ENCODE assay signal across 7 mouse cellular contexts in the genomic region with DNA sequence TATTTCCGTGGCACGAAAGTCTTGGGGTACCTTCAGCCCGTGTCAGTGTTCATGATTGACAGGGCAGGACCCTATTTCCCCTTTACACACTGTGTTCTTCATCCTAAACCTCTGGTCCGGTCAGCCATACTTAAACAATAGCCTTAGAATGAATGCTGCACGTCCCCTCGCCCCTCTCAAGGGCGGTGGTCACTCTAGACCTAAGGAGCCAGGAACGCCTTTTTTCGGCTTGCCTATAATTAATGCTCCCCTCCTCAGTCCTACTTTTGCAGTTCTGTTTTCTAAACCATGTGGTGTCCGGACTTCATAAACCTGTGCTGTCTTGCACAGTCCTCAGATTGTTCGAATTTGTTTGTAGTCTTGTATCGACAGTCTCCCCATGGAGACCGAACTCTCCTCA. TPM values are rescaled to one million over a fixed set of nuclear protein-coding genes. Genes with fewer than 3 reads are reported as not detected.
DNase-seq lines count a peak whose midpoint lies in the region; ATAC-seq and TF ChIP-seq lines count a peak whose summit lies in the region.

No protein-coding gene starts in this region.

- DNase-seq in lung, postnatal 10 days: no peak
- no peak for DNase-seq in forebrain, postnatal 0 days
- no peak for DNase-seq in lung, postnatal 14 days
- no peak for DNase-seq in kidney, adult 2 months

- WGBS in lung, embryonic 16.5 days: 27% methylated on average over 13 of the region's 13 CpGs
- WGBS in forebrain, postnatal 0 days: 41% methylated on average over 13 of the region's 13 CpGs
- 37% methylated on average over 13 of the region's 13 CpGs for whole genome bisulfite sequencing in limb, embryonic 15.5 days
- WGBS in stomach, embryonic 15.5 days: 32% methylated on average over 13 of the region's 13 CpGs
- WGBS in kidney, adult 2 months: 58% methylated on average over 13 of the region's 13 CpGs

- H3K4me2 ChIP-seq in lung, embryonic 16.5 days (ENCODE audit: low read depth, low read length): peak overlapping the region; percentile 77
- peak overlapping the region; percentile 67 for H3K4me2 ChIP-seq in forebrain, postnatal 0 days (ENCODE audit: low read depth)
- H3K4me2 ChIP-seq in limb, embryonic 15.5 days: peak overlapping the region; percentile 55; the same call in 1 of the 2 replicates
- peak overlapping the region; percentile 76 for H3K4me2 ChIP-seq in stomach, embryonic 15.5 days

- peak overlapping the region; percentile 99 for H3K9ac ChIP-seq in lung, embryonic 16.5 days (ENCODE audit: low read length)
- H3K9ac ChIP-seq in forebrain, postnatal 0 days: peak overlapping the region; percentile 100; the same call in 1 of the 2 replicates
- H3K9ac ChIP-seq in limb, embryonic 15.5 days: no peak overlapping the region
- H3K9ac ChIP-seq in stomach, embryonic 15.5 days: no peak overlapping the region

- H3K27ac ChIP-seq in lung, embryonic 16.5 days (ENCODE audit: low read length): peak overlapping the region; percentile 99; the same call in 1 of the 2 replicates
- peak overlapping the region; percentile 100 for H3K27ac ChIP-seq in forebrain, postnatal 0 days (ENCODE audit: low read depth, low read length)
- H3K27ac ChIP-seq in limb, embryonic 15.5 days: peak overlapping the region; percentile 99
- peak overlapping the region; percentile 100; the same call in 1 of the 2 replicates for H3K27ac ChIP-seq in stomach, embryonic 15.5 days
- H3K27ac ChIP-seq in kidney, adult 2 months (ENCODE audit: insufficient read depth, low read depth, low read length): no peak overlapping the region

- H3K36me3 ChIP-seq in lung, embryonic 16.5 days (ENCODE audit: control insufficient read depth, insufficient read depth, low read length): peaks cover 3% of the 10 kb centered on the region
- peaks cover 4% of the 10 kb centered on the region; the same call in 1 of the 2 replicates for H3K36me3 ChIP-seq in forebrain, postnatal 0 days (ENCODE audit: insufficient read depth)
- peaks cover 13% of the 10 kb centered on the region; the same call in 1 of the 2 replicates for H3K36me3 ChIP-seq in limb, embryonic 15.5 days
- H3K36me3 ChIP-seq in stomach, embryonic 15.5 days: peaks cover under 1% of the 10 kb centered on the region; the same call in 1 of the 2 replicates
- H3K36me3 ChIP-seq in kidney, adult 2 months (ENCODE audit: control insufficient read depth, insufficient read depth, low read length): no peaks in the 10 kb centered on the region; the same call in 1 of the 2 replicates

- H3K4me3 ChIP-seq in lung, embryonic 16.5 days (ENCODE audit: low read length): peak overlapping the region; percentile 87
- H3K4me3 ChIP-seq in forebrain, postnatal 0 days (ENCODE audit: low read depth, low read length): no peak overlapping the region
- peak overlapping the region; percentile 81 for H3K4me3 ChIP-seq in limb, embryonic 15.5 days
- H3K4me3 ChIP-seq in stomach, embryonic 15.5 days (replicated peaks): peak overlapping the region; percentile 89
- H3K4me3 ChIP-seq in kidney, adult 2 months (ENCODE audit: insufficient read depth, low read depth, low read length): no peak overlapping the region

- H3K4me1 ChIP-seq in lung, embryonic 16.5 days (replicated peaks; ENCODE audit: control insufficient read depth, insufficient read depth, low read length): peaks cover 15% of the 10 kb centered on the region
- H3K4me1 ChIP-seq in forebrain, postnatal 0 days (ENCODE audit: insufficient read depth): peaks cover 6% of the 10 kb centered on the region; the same call in 1 of the 2 replicates
- H3K4me1 ChIP-seq in limb, embryonic 15.5 days: peaks cover 27% of the 10 kb centered on the region
- H3K4me1 ChIP-seq in stomach, embryonic 15.5 days: peaks cover 14% of the 10 kb centered on the region
- H3K4me1 ChIP-seq in kidney, adult 2 months (ENCODE audit: control insufficient read depth, insufficient read depth, low read length): peaks cover 6% of the 10 kb centered on the region; the same call in 1 of the 2 replicates

- TF ChIP-seq CTCF in forebrain, postnatal 0 days (IDR thresholded peaks at IDR 0.05; ENCODE audit: low read depth): no peak
- TF ChIP-seq CTCF in kidney, adult 2 months (conservative IDR thresholded peaks at IDR 0.05; ENCODE audit: insufficient read depth, insufficient read length, low read depth, low read length): no peak

- H3K9me3 ChIP-seq in lung, embryonic 16.5 days (ENCODE audit: control insufficient read depth, low read length): no peaks in the 10 kb centered on the region
- H3K9me3 ChIP-seq in forebrain, postnatal 0 days (ENCODE audit: low read length): no peaks in the 10 kb centered on the region
- no peaks in the 10 kb centered on the region for H3K9me3 ChIP-seq in limb, embryonic 15.5 days
- no peaks in the 10 kb centered on the region for H3K9me3 ChIP-seq in stomach, embryonic 15.5 days

- no peak for TF ChIP-seq POLR2A in kidney, adult 2 months (IDR thresholded peaks at IDR 0.05; ENCODE audit: low read depth, low read length)

- no peaks in the 10 kb centered on the region for H3K27me3 ChIP-seq in lung, embryonic 16.5 days (ENCODE audit: control insufficient read depth, insufficient read depth, low read depth, low read length)
- H3K27me3 ChIP-seq in forebrain, postnatal 0 days (ENCODE audit: insufficient read depth, low read length): no peaks in the 10 kb centered on the region
- no peaks in the 10 kb centered on the region for H3K27me3 ChIP-seq in limb, embryonic 15.5 days
- H3K27me3 ChIP-seq in stomach, embryonic 15.5 days (replicated peaks): no peaks in the 10 kb centered on the region
- H3K27me3 ChIP-seq in kidney, adult 2 months (replicated peaks; ENCODE audit: control insufficient read depth, insufficient read depth, low read length): no peaks in the 10 kb centered on the region

- no peak for ATAC-seq in lung, embryonic 16.5 days (ENCODE audit: low read depth)
- ATAC-seq in forebrain, postnatal 0 days: no peak
- no peak for ATAC-seq in limb, embryonic 15.5 days (ENCODE audit: insufficient number of reproducible peaks, low FRiP score, low TSS enrichment, low read depth)
- no peak for ATAC-seq in stomach, embryonic 15.5 days (ENCODE audit: insufficient read depth, low FRiP score, low read depth)

RNA-seq across cellular contexts. Expression of gene Slc38a2, which starts 1.2 kb away (rescaled TPM):
- 143 and 155 TPM in 2 replicates for polyA plus RNA-seq in lung, embryonic 16.5 days (2015; fragmentation: Nextera tagmentation; extraction: Ambion mirVana)
- total RNA-seq in forebrain, postnatal 0 days (2014; rRNA removed): 80.9 and 107 TPM in 2 replicates
- polyA plus RNA-seq in forebrain, postnatal 0 days (2015; fragmentation: Nextera tagmentation; extraction: Ambion mirVana): 69.8 and 78.4 TPM in 2 replicates
- 116 and 117 TPM in 2 replicates for polyA plus RNA-seq in limb, embryonic 15.5 days (2015; fragmentation: Nextera tagmentation; extraction: Ambion mirVana)
- polyA plus RNA-seq in stomach, embryonic 15.5 days (2015; fragmentation: Nextera tagmentation; extraction: Ambion mirVana): 104 and 107 TPM in 2 replicates
- 24.9 and 30.0 TPM in 2 replicates for polyA plus RNA-seq in kidney, adult 2 months (2012; rRNA removed)

RNA-seq across cellular contexts. Expression of gene Slc38a1, which starts 58.1 kb away (rescaled TPM):
- polyA plus RNA-seq in lung, embryonic 16.5 days (2015; fragmentation: Nextera tagmentation; extraction: Ambion mirVana): 47.5 and 48.8 TPM in 2 replicates
- 52.7 and 73.3 TPM in 2 replicates for total RNA-seq in forebrain, postnatal 0 days (2014; rRNA removed)
- polyA plus RNA-seq in forebrain, postnatal 0 days (2015; fragmentation: Nextera tagmentation; extraction: Ambion mirVana): 67.0 and 90.2 TPM in 2 replicates
- 48.0 and 54.0 TPM in 2 replicates for polyA plus RNA-seq in limb, embryonic 15.5 days (2015; fragmentation: Nextera tagmentation; extraction: Ambion mirVana)
- polyA plus RNA-seq in stomach, embryonic 15.5 days (2015; fragmentation: Nextera tagmentation; extraction: Ambion mirVana): 70.6 and 78.7 TPM in 2 replicates
- 4.2 and 8.0 TPM in 2 replicates for polyA plus RNA-seq in kidney, adult 2 months (2012; rRNA removed)

Comparison
In these comparisons a context has a peak if more than half of its experiments do, and no peak if none do; other contexts are left out.
1. H3K4me3 ChIP-seq: peak in lung, embryonic 16.5 days (single experiment), limb, embryonic 15.5 days (single experiment) and stomach, embryonic 15.5 days (single experiment); none in forebrain, postnatal 0 days (single experiment) and kidney, adult 2 months (single experiment).
2. H3K9ac ChIP-seq: peak in lung, embryonic 16.5 days (single experiment) and forebrain, postnatal 0 days (single experiment); none in limb, embryonic 15.5 days (single experiment) and stomach, embryonic 15.5 days (single experiment).
3. Peak in every context shown above with its lines, with median percentiles within 50 percentile points of each other: H3K4me2 ChIP-seq.